Mouse (Mus musculus): ENCODE measurements around the gene Nipal3.

DNA sequence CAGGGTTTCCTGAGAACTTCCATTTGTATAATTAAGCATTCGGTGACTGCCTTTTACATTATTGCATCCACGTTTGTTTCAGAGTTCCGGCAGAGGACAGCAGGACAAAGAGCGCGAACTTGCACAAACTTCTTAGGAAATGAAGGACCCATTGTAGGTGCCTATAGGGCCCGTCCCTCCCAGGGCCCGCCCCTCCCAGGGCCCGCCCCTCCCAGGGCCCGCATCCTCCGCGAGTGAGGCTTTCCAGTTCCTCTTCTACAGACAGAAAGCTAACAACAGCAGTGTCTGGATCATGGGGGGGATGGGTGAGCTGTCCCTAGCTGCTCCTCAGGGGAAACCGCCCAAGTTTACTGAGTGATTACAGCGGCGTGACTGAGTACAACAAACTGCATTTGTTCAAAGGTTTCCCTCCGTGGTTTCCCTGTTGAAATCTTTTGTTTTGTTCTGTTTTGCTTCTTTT, 55.6 kb downstream of the Nipal3 start:
- TF ChIP-seq POLR2A (IDR thresholded peaks at IDR 0.05; ENCODE audit: low read depth, low read length), result no peak
- TF ChIP-seq CTCF (IDR thresholded peaks at IDR 0.05; ENCODE audit: extremely low read depth, insufficient read depth, insufficient read length, insufficient replicate concordance), result no peak

All from spleen, adult 2 months (tissue).